In genomic region chr5:67002346-67002745, GRCm38 (mm10) we compare ENCODE assay signal across 18 mouse cellular contexts.
DNase-seq lines count a peak whose midpoint lies in the region; ATAC-seq lines count a peak whose summit lies in the region.
"Had no signal": no experiment of that assay in that cellular context is flagged by ENCODE, and none has a peak within 500 bp of the region (broad histone marks: within the 10 kb centered on the region; RNA-seq: fewer than 3 reads in every experiment).

No protein-coding gene starts in this region.

- no peak overlapping the region for H3K4me3 ChIP-seq in heart, embryonic 10.5 days
- H3K4me3 ChIP-seq in heart, embryonic 12.5 days, result no peak overlapping the region
- H3K4me3 ChIP-seq in midbrain, embryonic 11.5 days (ENCODE audit: low read depth, low read length), result no peak overlapping the region
- H3K4me3 ChIP-seq in midbrain, embryonic 16.5 days (ENCODE audit: low read depth, low read length), result no peak overlapping the region
- H3K4me3 ChIP-seq: embryonic facial prominence, embryonic 10.5 days; embryonic facial prominence, embryonic 12.5 days; forebrain, embryonic 13.5 days; forebrain, embryonic 15.5 days had no signal

- H3K27ac ChIP-seq in heart, embryonic 10.5 days, result no peak overlapping the region
- H3K27ac ChIP-seq in heart, embryonic 12.5 days (ENCODE audit: poor library complexity, severe bottlenecking), result no peak overlapping the region
- H3K27ac ChIP-seq in midbrain, embryonic 11.5 days (ENCODE audit: low read depth, low read length), result no peak overlapping the region
- no peak overlapping the region for H3K27ac ChIP-seq in midbrain, embryonic 16.5 days (ENCODE audit: low read length)
- H3K27ac ChIP-seq: embryonic facial prominence, embryonic 10.5 days; embryonic facial prominence, embryonic 12.5 days; forebrain, embryonic 13.5 days; forebrain, embryonic 15.5 days had no signal

- peaks cover 7% of the 10 kb centered on the region; the same call in 1 of the 2 replicates for H3K4me1 ChIP-seq in heart, embryonic 10.5 days
- peaks cover 2% of the 10 kb centered on the region; the same call in 1 of the 2 replicates for H3K4me1 ChIP-seq in heart, embryonic 12.5 days (replicated peaks)
- peaks cover 2% of the 10 kb centered on the region; the same call in 1 of the 2 replicates for H3K4me1 ChIP-seq in midbrain, embryonic 11.5 days (ENCODE audit: control insufficient read depth, insufficient read depth, low read length)
- H3K4me1 ChIP-seq in midbrain, embryonic 16.5 days (ENCODE audit: control insufficient read depth, insufficient read depth, low read length), result no peaks in the 10 kb centered on the region

- peak; percentile 22 for DNase-seq in heart, embryonic 10.5 days (ENCODE audit: low spot score)
- peak; percentile 71 for DNase-seq in midbrain, embryonic 11.5 days (ENCODE audit: low spot score, missing footprints)
- no peak for DNase-seq in adrenal gland, adult 8-10 months
- DNase-seq: adrenal gland, adult 2 months; adrenal gland, postnatal 14 days; adrenal gland, postnatal 36 days; cerebellum, adult 11-12 months; cerebellum, adult 2 months; cerebellum, adult 9-10 months; cerebellum, postnatal 10 days; cerebellum, postnatal 25 days; forebrain, postnatal 0 days had no signal

- no peaks in the 10 kb centered on the region for H3K9me3 ChIP-seq in heart, embryonic 10.5 days
- H3K9me3 ChIP-seq in heart, embryonic 12.5 days (replicated peaks), result no peaks in the 10 kb centered on the region
- no peaks in the 10 kb centered on the region for H3K9me3 ChIP-seq in midbrain, embryonic 11.5 days (ENCODE audit: control insufficient read depth, low read length)
- no peaks in the 10 kb centered on the region for H3K9me3 ChIP-seq in midbrain, embryonic 16.5 days (replicated peaks; ENCODE audit: control insufficient read depth, low read length, poor library complexity, severe bottlenecking)
- H3K9me3 ChIP-seq: embryonic facial prominence, embryonic 10.5 days; embryonic facial prominence, embryonic 12.5 days; forebrain, embryonic 13.5 days; forebrain, embryonic 15.5 days had no signal

- no peak for ATAC-seq in heart, embryonic 12.5 days (ENCODE audit: insufficient number of reproducible peaks, low FRiP score)
- ATAC-seq in midbrain, embryonic 11.5 days (ENCODE audit: low FRiP score), result no peak
- no peak for ATAC-seq in midbrain, embryonic 16.5 days
- ATAC-seq: forebrain, embryonic 13.5 days; forebrain, embryonic 15.5 days; forebrain, postnatal 0 days had no signal

- 79% methylated on average over 6 of the region's 6 CpGs for WGBS in heart, embryonic 10.5 days
- WGBS in heart, embryonic 12.5 days, result 79% methylated on average over 6 of the region's 6 CpGs
- 95% methylated on average over 6 of the region's 6 CpGs for WGBS in midbrain, embryonic 11.5 days
- WGBS in midbrain, embryonic 16.5 days, result 94% methylated on average over 6 of the region's 6 CpGs

- no peak overlapping the region for H3K9ac ChIP-seq in heart, embryonic 12.5 days
- H3K9ac ChIP-seq in midbrain, embryonic 11.5 days (ENCODE audit: low read length), result no peak overlapping the region
- H3K9ac ChIP-seq in midbrain, embryonic 16.5 days (ENCODE audit: low read depth, low read length), result no peak overlapping the region
- H3K9ac ChIP-seq: embryonic facial prominence, embryonic 12.5 days; forebrain, embryonic 13.5 days; forebrain, embryonic 15.5 days; forebrain, postnatal 0 days had no signal

- peaks cover 8% of the 10 kb centered on the region for H3K36me3 ChIP-seq in heart, embryonic 10.5 days
- H3K36me3 ChIP-seq in heart, embryonic 12.5 days, result no peaks in the 10 kb centered on the region
- no peaks in the 10 kb centered on the region for H3K36me3 ChIP-seq in midbrain, embryonic 11.5 days (ENCODE audit: control insufficient read depth, insufficient read depth, low read length)
- no peaks in the 10 kb centered on the region for H3K36me3 ChIP-seq in midbrain, embryonic 16.5 days (ENCODE audit: control insufficient read depth, insufficient read depth, low read length)

- H3K27me3 ChIP-seq in heart, embryonic 10.5 days (ENCODE audit: insufficient read depth, poor library complexity, severe bottlenecking), result peaks cover 38% of the 10 kb centered on the region
- H3K27me3 ChIP-seq in heart, embryonic 12.5 days (replicated peaks), result peaks cover 30% of the 10 kb centered on the region
- H3K27me3 ChIP-seq in midbrain, embryonic 11.5 days (ENCODE audit: control insufficient read depth, insufficient read depth, low read length), result no peaks in the 10 kb centered on the region
- H3K27me3 ChIP-seq in midbrain, embryonic 16.5 days (ENCODE audit: control insufficient read depth, insufficient read depth, low read depth, low read length), result no peaks in the 10 kb centered on the region
- H3K27me3 ChIP-seq: embryonic facial prominence, embryonic 12.5 days; forebrain, embryonic 13.5 days; forebrain, embryonic 15.5 days had no signal

- no peak overlapping the region for H3K4me2 ChIP-seq in heart, embryonic 12.5 days
- H3K4me2 ChIP-seq in midbrain, embryonic 11.5 days, result no peak overlapping the region
- no peak overlapping the region for H3K4me2 ChIP-seq in midbrain, embryonic 16.5 days (ENCODE audit: low read length)
- H3K4me2 ChIP-seq: embryonic facial prominence, embryonic 12.5 days; forebrain, embryonic 13.5 days; forebrain, embryonic 15.5 days had no signal
